Mouse (Mus musculus) bone marrow, adult 2 months (tissue): ENCODE measurements at regions not wholly inside any gene's neighbourhood (a gene's known extent, or its start where the extent isn't known, plus 50 kb on each side); places are given as distances from the start of the nearest gene placed in this dataset.

Source experiments
- CTCF ChIP-seq: fragments of 200-500 bp; IDR thresholded peaks from 2 replicates; pipeline ENCODE4 v1.5.1; 2011; ENCODE audit warnings: low read length, control low read depth; ENCODE audit not compliant: control insufficient read depth, insufficient read depth
- POLR2A ChIP-seq: fragments of 200-500 bp; IDR thresholded peaks from 2 replicates; pipeline ENCODE4 v1.6.1; 2011; ENCODE audit warnings: low read depth, mild to moderate bottlenecking, control low read depth, low read length, borderline replicate concordance; ENCODE audit not compliant: control insufficient read depth

DNA sequence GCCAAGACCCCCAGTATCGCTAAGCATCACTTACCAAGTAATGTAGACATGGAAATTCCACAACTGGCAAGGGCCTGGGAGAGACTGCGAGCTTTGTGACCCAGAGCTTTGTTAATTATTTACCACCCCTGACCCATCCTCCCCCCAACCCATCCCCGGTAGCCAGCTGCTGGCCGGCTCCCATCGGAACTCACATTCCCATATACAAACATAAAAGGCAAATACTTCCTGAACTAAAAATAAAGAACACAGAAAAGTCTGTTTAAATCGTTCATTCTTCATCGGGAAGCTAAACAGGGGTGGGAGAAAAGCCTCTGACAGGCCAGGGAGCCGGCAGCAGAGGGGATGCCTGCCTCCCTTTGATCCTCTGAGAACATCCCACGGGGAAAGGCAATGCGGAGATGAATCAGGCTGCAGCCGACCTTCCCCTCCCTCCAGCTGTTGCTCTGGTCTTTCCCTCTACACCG, 163.7 kb downstream of the Cand1 start:
- TF ChIP-seq CTCF: no peak
- TF ChIP-seq POLR2A: no peak
